Mouse (Mus musculus) CH12.LX (cell line): ENCODE results near the gene Hhip.

Experiments
- CHD2 ChIP-seq: IDR thresholded peaks from 2 replicates; pipeline ENCODE4 v1.6.1; 2011; ENCODE audit warnings: low read length, improper control_type of control experiment
- CTCF ChIP-seq, 2 experiments: IDR thresholded peaks in 1 of 2; conservative IDR thresholded peaks in 1 of 2; 2 replicates each; pipeline ENCODE4 v1.5.1; 2011 to 2012; ENCODE audit warnings: low read depth in 2 of 2, low read length in 2 of 2, improper control_type of control experiment in 1 of 2, inconsistent platforms in 1 of 2, mild to moderate bottlenecking in 1 of 2, moderate library complexity in 1 of 2
- EP300 ChIP-seq: IDR thresholded peaks from 2 replicates; pipeline ENCODE4 v1.6.1; 2011; ENCODE audit warnings: low read length, improper control_type of control experiment
- JUN ChIP-seq: IDR thresholded peaks from 2 replicates; pipeline ENCODE4 v1.6.1; 2011; ENCODE audit warnings: low read depth, mild to moderate bottlenecking, low read length, improper control_type of control experiment, moderate library complexity; ENCODE audit not compliant: insufficient read depth
- MAFK ChIP-seq: IDR thresholded peaks from 2 replicates; pipeline ENCODE4 v1.6.1; 2011; ENCODE audit warnings: low read length, improper control_type of control experiment; ENCODE audit not compliant: insufficient replicate concordance
- MYC ChIP-seq: IDR thresholded peaks from 2 replicates; pipeline ENCODE4 v1.6.1; 2011; ENCODE audit warnings: low read depth, mild to moderate bottlenecking, improper control_type of control experiment, low read length
- POLR2A ChIP-seq: IDR thresholded peaks from 2 replicates; pipeline ENCODE4 v1.6.1; 2011; ENCODE audit warnings: low read depth, mild to moderate bottlenecking, improper control_type of control experiment, low read length
- POLR2AphosphoS2 ChIP-seq: IDR thresholded peaks from 2 replicates; pipeline ENCODE4 v1.6.1; 2011; ENCODE audit warnings: low read depth, low read length, improper control_type of control experiment
- RAD21 ChIP-seq: IDR thresholded peaks from 2 replicates; pipeline ENCODE4 v1.6.1; 2011; ENCODE audit warnings: low read depth, mild to moderate bottlenecking, low read length, improper control_type of control experiment, moderate library complexity
- RCOR1 ChIP-seq: conservative IDR thresholded peaks from 2 replicates; pipeline ENCODE4 v1.6.1; 2012; ENCODE audit warnings: low read depth, mild to moderate bottlenecking, inconsistent platforms, low read length, improper control_type of control experiment
- TCF12 ChIP-seq: IDR thresholded peaks from 2 replicates; pipeline ENCODE4 v1.6.1; 2014; ENCODE audit warnings: low read depth, mild to moderate bottlenecking, inconsistent platforms, low read length, improper control_type of control experiment
- ZMIZ1 ChIP-seq: IDR thresholded peaks from 2 replicates; pipeline ENCODE4 v1.6.1; 2012; ENCODE audit warnings: low read depth, mild to moderate bottlenecking, inconsistent platforms, low read length, improper control_type of control experiment

GRCm38 (mm10) chr8:80037644-80038253 is 20.1 kb downstream of the Hhip start:
- TF ChIP-seq MAFK (no peak), CHD2 (no peak), EP300 (no peak), POLR2AphosphoS2 (no peak), CTCF (conservative IDR thresholded peaks at IDR 0.05 in 1 of 2, IDR thresholded peaks at IDR 0.05 in 1 of 2; ENCODE audit: low read depth in 2 of 2, low read length in 2 of 2) (no peak), POLR2A (no peak), MYC (no peak), ZMIZ1 (no peak), JUN (no peak), RCOR1 (no peak), RAD21 (no peak), TCF12 (no peak)
